Mouse (Mus musculus): ENCODE data around the gene Defb48.

Defb48 gene

DNA sequence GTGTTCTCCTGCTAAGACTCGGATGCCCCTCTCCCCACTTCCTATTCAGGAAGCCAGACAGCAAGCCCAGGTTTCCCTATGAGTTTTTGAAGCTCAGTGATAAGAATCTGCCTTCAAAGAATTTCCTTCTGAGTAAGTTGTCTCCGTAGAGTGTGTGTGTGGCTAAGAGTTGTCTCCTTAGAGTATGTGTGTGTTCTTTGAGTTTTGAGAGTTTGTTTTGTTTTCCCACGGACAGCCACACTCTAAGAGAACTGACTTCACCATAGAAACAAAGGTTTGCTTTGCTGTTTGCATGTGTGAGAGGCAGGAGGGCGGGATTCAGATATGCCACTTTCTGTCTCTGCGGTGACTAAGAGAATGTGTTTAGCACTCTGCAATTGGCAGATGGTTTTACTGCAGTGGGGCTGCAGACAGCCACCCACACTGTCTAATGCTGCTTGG lies 56.2 kb downstream of the Defb48 start:
- no peak for DNase-seq (ENCODE audit: low spot score)
